Mouse (Mus musculus): ENCODE data around the gene Ctnna2.

DNA sequence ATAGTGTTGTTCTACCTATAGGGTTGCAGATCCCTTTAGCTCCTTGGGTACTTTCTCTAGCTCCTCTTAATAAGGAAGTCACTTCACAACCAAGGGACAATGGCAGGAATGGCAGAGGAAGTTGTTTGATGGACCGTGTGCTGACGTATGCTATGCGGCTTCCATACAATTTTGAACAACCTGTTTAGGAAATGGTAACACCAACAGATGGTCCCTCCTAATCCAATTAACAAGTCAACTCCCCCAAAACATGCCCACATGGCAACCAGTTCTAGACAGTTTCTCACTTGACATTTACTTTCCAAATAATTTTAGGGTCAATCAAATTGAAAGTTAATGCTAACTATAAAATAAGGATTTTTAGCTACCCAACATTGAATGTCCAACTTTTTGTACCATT is 176.9 kb downstream of the Ctnna2 start:
- TF ChIP-seq CTCF (IDR thresholded peaks at IDR 0.05; ENCODE audit: extremely low read depth, insufficient read length, insufficient replicate concordance, low read depth, low read length): no peak
- no peak for TF ChIP-seq POLR2A (IDR thresholded peaks at IDR 0.05; ENCODE audit: low read depth, low read length)

All from small intestine, adult 2 months (tissue).